Mouse (Mus musculus) lung, adult 10 weeks (tissue): ENCODE results near the gene Mrgprx2. TPM values are rescaled to one million over a fixed set of nuclear protein-coding genes. Genes with fewer than 3 reads are reported as not detected.

ENCODE experiments used
- polyA plus RNA-seq: library from polyadenylated mRNA; stranded (reverse); fragments of 350-450 nt; fragmentation: Illumina TruSeq; extraction: RNeasy Lipid Tissue Mini Kit (QIAGEN cat#74804); gene quantifications from one replicate; pipeline ENCODE4 v1.2.3, GENCODE M21; 2014; ENCODE audit warnings: low read depth, low replicate concordance; ENCODE audit not compliant: insufficient read depth

Mrgprx2 gene
- not detected for polyA plus RNA-seq

DNA sequence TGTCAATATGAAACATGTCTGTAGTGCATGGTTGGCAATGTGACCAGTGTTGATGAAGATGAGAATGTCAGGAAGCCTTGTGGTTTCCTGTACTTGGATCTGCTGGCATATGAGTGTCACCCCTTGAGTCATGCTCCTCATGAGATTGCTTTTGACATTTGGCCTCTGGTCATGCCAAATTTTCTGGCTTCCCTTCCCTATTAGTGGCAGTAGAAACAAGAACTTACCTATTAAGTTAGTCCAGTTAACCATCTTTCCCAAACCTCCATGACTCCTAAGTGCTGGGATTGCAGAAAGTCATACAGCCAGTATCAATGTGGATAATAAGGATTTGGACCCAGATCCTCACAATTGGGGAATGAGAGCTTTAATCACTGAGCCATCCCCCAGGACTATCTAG lies at the start of gene Mrgprx2:
Gene Mrgprx2, minus strand, starts transcription at position 101 of the 400 bp plus-strand sequence.

DNA sequence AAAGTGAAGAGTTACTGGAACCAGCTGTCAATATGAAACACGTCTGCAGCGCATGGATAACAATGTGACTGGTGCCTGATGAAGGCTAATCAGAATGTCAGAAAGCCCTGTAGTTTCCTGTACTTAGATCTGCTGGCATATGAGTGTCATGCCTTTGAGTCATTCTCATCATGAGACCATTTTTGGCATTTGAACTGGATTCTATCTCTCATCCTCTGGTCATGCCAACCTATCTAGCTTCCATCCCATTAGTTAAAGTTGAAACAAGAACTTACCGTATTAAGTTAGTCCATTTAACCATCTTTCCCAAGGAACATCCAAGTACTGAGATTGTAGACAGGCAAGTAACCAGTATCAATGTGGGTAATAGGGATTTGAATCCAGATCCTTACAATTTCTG lies 42.9 kb downstream of the Mrgprx2 start, which contains the start of gene Mrgprb1:
Gene Mrgprb1, minus strand, starts transcription at position 101 of the 400 bp plus-strand sequence.

Other genes with a start within 250 kb of the Mrgprx2 start
- gene Mrgprb8, start 110.8 kb downstream of the Mrgprx2 start, polyA plus RNA-seq = not detected
- gene Mrgprb1, start 43.0 kb downstream of the Mrgprx2 start, polyA plus RNA-seq = 0.07 TPM
- not detected for gene Mrgprb2, start 58.8 kb upstream of the Mrgprx2 start, polyA plus RNA-seq
- gene Mrgprb3, start 144.5 kb upstream of the Mrgprx2 start, polyA plus RNA-seq = not detected